Mouse (Mus musculus) lung, embryonic 14.5 days (tissue): ENCODE results near the gene Trpc3. TPM values are rescaled to one million over a fixed set of nuclear protein-coding genes. Genes with fewer than 3 reads are reported as not detected.

Experiments used
- ATAC-seq: fragments of 200-750 bp; cut with Nextera tagmentation; 2 replicates; pipeline ENCODE4 v1.8.0; 2017; ENCODE audit warnings: mild to moderate bottlenecking, moderate TSS enrichment, moderate library complexity; ENCODE audit not compliant: insufficient read depth
- DNase-seq: peaks from one replicate; pipeline ENCODE4 v3.0.0-alpha.2; 2015
- H3K27ac ChIP-seq: fragments of 300-500 bp; sonication (generic); 2 replicates; pipeline ENCODE4 v1.5.1; 2014; ENCODE audit warnings: low read depth, mild to moderate bottlenecking, moderate library complexity
- H3K27me3 ChIP-seq: fragments of 300-500 bp; sonication (generic); 2 replicates; pipeline ENCODE4 v1.6.1; 2014; ENCODE audit warnings: low read length, control low read depth; ENCODE audit not compliant: insufficient read depth
- H3K36me3 ChIP-seq: fragments of 300-500 bp; sonication (generic); 2 replicates; pipeline ENCODE4 v1.6.1; 2014; ENCODE audit warnings: control low read depth; ENCODE audit not compliant: insufficient read depth
- H3K4me1 ChIP-seq: fragments of 300-500 bp; sonication (generic); 2 replicates; pipeline ENCODE4 v1.6.1; 2014; ENCODE audit warnings: antibody characterized with exemption, control low read depth; ENCODE audit not compliant: insufficient read depth
- H3K4me2 ChIP-seq: fragments of 300-500 bp; sonication (generic); 2 replicates; pipeline ENCODE4 v1.6.1; 2014; ENCODE audit warnings: mild to moderate bottlenecking
- H3K4me3 ChIP-seq: fragments of 300-500 bp; sonication (generic); 2 replicates; pipeline ENCODE4 v1.5.1; 2014; ENCODE audit warnings: low read depth, low read length
- H3K9ac ChIP-seq: fragments of 300-500 bp; sonication (generic); 2 replicates; pipeline ENCODE4 v1.6.1; 2014
- H3K9me3 ChIP-seq: fragments of 300-500 bp; sonication (generic); 2 replicates; pipeline ENCODE4 v1.6.1; 2016; ENCODE audit warnings: low read depth, low read length, control low read depth
- CTCF ChIP-seq: IDR thresholded peaks from 2 replicates; pipeline ENCODE4 v1.5.1; 2016; ENCODE audit warnings: antibody characterized with exemption, low read depth
- WGBS: fragments of 180-500 bp; shearing (Covaris S2); extraction: QIAGEN DNeasy Blood & Tissue Kit; methylation state at CpG from one replicate; pipeline ENCODE4 v1.1.7; 2014; 5-methylcytosine and 5-hydroxymethylcytosine counted together
- polyA plus RNA-seq: library from polyadenylated mRNA; unstranded; fragments of >200 nt; fragmentation: Nextera tagmentation; extraction: Ambion mirVana; gene quantifications from 2 replicates; pipeline ENCODE4 v1.2.1, GENCODE M21; 2014

Trpc3 gene
- polyA plus RNA-seq: 2.4 and 3.9 TPM in 2 replicates

DNA sequence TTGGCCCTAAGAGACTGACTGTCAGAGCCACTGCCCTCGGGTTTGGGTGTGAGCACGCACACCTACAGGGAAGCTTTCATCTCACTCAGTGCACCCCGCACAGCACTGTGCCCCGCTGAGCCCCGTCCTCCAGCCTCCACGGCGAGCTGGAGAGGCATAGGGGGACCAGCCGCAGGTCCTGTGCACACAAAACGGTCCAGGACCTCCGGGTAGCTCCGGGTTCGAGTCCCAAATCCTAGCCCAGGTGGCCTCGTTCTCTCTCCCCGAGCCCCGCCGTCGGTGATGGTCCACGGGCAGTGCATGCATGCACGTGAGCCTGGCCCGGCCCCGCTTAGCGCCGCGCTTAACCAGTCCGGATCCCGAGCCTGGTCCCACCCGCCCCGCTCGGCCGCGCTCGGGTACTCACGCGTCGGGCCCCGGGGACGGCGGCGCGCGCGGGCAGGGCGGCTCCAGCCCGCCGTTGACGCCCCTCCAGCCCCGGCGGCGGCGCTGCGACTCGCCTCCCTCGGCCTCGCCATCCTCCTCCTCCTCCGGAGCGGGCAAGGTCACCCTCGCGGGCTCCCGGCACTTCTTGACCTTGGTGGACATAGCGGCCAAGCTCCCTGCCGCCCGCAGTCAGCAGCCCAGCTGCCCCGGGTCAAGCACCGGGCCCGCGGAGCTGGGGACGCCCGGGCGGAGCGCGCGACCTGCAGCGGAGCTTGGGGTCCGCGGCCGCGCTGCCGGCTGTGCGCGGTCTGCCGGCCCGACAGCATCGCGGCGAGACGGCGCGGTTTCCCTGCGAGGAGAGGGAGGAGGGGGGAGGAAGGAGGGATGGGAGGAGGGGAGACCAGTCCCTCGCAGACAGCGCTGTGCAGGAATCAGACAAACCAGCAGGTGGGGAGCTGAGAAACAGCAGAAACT is at the start of gene Trpc3:
Gene Trpc3 (minus strand): TSS at position 776 of the 900 bp plus-strand sequence.
- DNase-seq (peak; percentile 68), ATAC-seq (peak; percentile 89)
- Histone ChIP-seq H3K4me3 (peak within 1 kb of the TSS; percentile 60), H3K4me1 (no peaks in the 10 kb centered on the region), H3K9ac (peak within 1 kb of the TSS; percentile 56), H3K4me2 (peak within 1 kb of the TSS; percentile 91), H3K9me3 (no peaks in the 10 kb centered on the region), H3K27ac (no peak within 1 kb of the TSS), H3K36me3 (no peaks in the 10 kb centered on the region), H3K27me3 (peaks cover 15% of the 10 kb centered on the region)
- 1% methylated on average over 91 of the region's 91 CpGs for WGBS
- no peak; the same call in 1 of the 2 replicates for TF ChIP-seq CTCF

- DNase-seq (no peak), ATAC-seq (no peak)
- Histone ChIP-seq H3K4me1 (no peaks in the 10 kb centered on the region), H3K9me3 (no peaks in the 10 kb centered on the region), H3K4me3 (no peak overlapping the region), H3K27me3 (no peaks in the 10 kb centered on the region), H3K27ac (no peak overlapping the region), H3K36me3 (no peaks in the 10 kb centered on the region), H3K4me2 (no peak overlapping the region), H3K9ac (no peak overlapping the region)
- WGBS: 48% methylated on average over 4 of the region's 4 CpGs
- TF ChIP-seq CTCF: no peak
These were observed 48.1 kb upstream of the Trpc3 start for GRCm38 (mm10) chr3:36738071-36738470.

GRCm38 (mm10) chr3:36733075-36733474 is 43.1 kb upstream of the Trpc3 start:
- Histone ChIP-seq H3K36me3 (no peaks in the 10 kb centered on the region), H3K9me3 (no peaks in the 10 kb centered on the region), H3K4me3 (no peak overlapping the region), H3K27ac (no peak overlapping the region), H3K9ac (no peak overlapping the region), H3K4me2 (no peak overlapping the region), H3K4me1 (no peaks in the 10 kb centered on the region), H3K27me3 (no peaks in the 10 kb centered on the region)
- no peak for ATAC-seq
- TF ChIP-seq CTCF: no peak
- no peak for DNase-seq
- WGBS: 87% methylated on average over 4 of the region's 4 CpGs

- Histone ChIP-seq H3K27ac (no peak overlapping the region), H3K4me1 (no peaks in the 10 kb centered on the region), H3K27me3 (no peaks in the 10 kb centered on the region), H3K36me3 (no peaks in the 10 kb centered on the region), H3K4me2 (no peak overlapping the region), H3K9ac (no peak overlapping the region), H3K9me3 (no peaks in the 10 kb centered on the region), H3K4me3 (no peak overlapping the region)
- no peak for TF ChIP-seq CTCF
- ATAC-seq: no peak
- WGBS: 55% methylated on average over 8 of the region's 8 CpGs
- no peak for DNase-seq
These were observed 36.6 kb upstream of the Trpc3 start for GRCm38 (mm10) chr3:36726545-36726944.

GRCm38 (mm10) chr3:36721850-36722249 is 31.9 kb upstream of the Trpc3 start:
- H3K9me3 ChIP-seq: no peaks in the 10 kb centered on the region
- no peak for TF ChIP-seq CTCF
- H3K4me3 ChIP-seq: no peak overlapping the region
- no peaks in the 10 kb centered on the region for H3K36me3 ChIP-seq
- 74% methylated on average over 3 of the region's 3 CpGs for WGBS
- DNase-seq: no peak
- H3K27me3 ChIP-seq: no peaks in the 10 kb centered on the region
- no peak for ATAC-seq
- no peaks in the 10 kb centered on the region for H3K4me1 ChIP-seq
- H3K9ac ChIP-seq: no peak overlapping the region
- H3K27ac ChIP-seq: no peak overlapping the region
- H3K4me2 ChIP-seq: no peak overlapping the region

DNA sequence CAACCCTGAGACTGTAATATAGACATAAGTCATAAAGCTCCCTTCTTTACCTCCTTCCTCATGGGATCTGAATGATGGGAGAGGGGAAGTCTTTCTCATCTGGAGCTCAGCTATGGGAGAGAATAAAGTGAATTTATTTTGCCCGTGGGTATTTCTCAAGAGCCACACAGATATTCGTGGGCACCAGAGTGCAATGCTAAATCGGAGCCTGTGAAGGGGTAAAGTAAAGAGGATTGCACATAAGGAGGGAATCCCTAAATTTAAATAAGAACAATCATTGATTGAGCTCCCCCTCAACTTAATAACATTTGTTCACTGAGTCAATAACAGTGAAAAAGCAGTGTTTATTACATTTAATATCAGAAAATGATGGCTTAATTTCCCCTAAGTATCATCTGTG is 19.6 kb upstream of the Trpc3 start:
- Histone ChIP-seq H3K36me3 (no peaks in the 10 kb centered on the region), H3K4me3 (no peak overlapping the region), H3K4me2 (no peak overlapping the region), H3K9me3 (no peaks in the 10 kb centered on the region), H3K9ac (no peak overlapping the region), H3K4me1 (no peaks in the 10 kb centered on the region), H3K27ac (no peak overlapping the region), H3K27me3 (no peaks in the 10 kb centered on the region)
- WGBS: 64% methylated on average over 3 of the region's 3 CpGs
- DNase-seq (no peak), ATAC-seq (no peak)
- no peak for TF ChIP-seq CTCF

- Histone ChIP-seq H3K27me3 (peaks cover 15% of the 10 kb centered on the region), H3K9me3 (no peaks in the 10 kb centered on the region), H3K4me1 (no peaks in the 10 kb centered on the region), H3K36me3 (no peaks in the 10 kb centered on the region), H3K27ac (no peak overlapping the region), H3K9ac (peak overlapping the region; percentile 56; the same call in 1 of the 2 replicates), H3K4me3 (peak overlapping the region; percentile 60), H3K4me2 (peak overlapping the region; percentile 91)
- TF ChIP-seq CTCF: no peak
- ATAC-seq (no peak), DNase-seq (no peak)
- 8% methylated on average over 7 of the region's 7 CpGs for WGBS
These were observed 304 bp upstream of the Trpc3 start for GRCm38 (mm10) chr3:36690292-36690650.
